In the genomic region with DNA sequence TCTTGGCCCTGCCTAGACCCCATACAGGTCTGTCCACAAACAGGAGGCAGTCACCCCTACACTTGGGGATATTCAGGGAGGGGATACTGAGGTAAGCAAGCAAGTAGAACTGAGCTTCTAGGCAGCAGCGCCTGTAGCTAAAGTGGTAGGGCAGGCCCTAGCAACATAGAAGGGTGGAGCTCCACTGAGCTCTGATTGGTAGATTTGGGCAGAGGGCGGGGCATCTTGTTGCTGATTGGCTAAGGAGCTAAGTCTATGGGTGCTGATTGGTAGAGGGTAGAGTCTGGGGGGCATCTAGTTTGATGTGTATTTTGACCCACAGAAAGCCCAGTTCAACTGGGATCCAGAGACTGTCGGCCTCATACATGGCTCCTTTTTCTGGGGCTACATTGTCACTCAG, we compare ENCODE assay signal across 16 mouse cellular contexts. TPM values are rescaled to one million over a fixed set of nuclear protein-coding genes. Genes with fewer than 3 reads are reported as not detected.
DNase-seq lines count a peak whose midpoint lies in the region; ATAC-seq and TF ChIP-seq lines count a peak whose summit lies in the region.
"Had no signal": no experiment of that assay in that cellular context is flagged by ENCODE, and none has a peak within 500 bp of the region (broad histone marks: within the 10 kb centered on the region; RNA-seq: fewer than 3 reads in every experiment).

No protein-coding gene starts in this region.

- no peak overlapping the region for H3K4me3 ChIP-seq in cortical plate, adult 2 months (ENCODE audit: insufficient read depth, low read length)
- H3K4me3 ChIP-seq: erythroblast, embryonic 14.5 days; lung, embryonic 15.5 days had no signal

- TF ChIP-seq CTCF in cortical plate, adult 2 months (IDR thresholded peaks at IDR 0.05; ENCODE audit: extremely low read depth, insufficient read depth, low read length) = no peak

- 0 out of 2 replicates have a peak, but pooled peaks cover 2% of the 10 kb centered on the region for H3K4me1 ChIP-seq in cortical plate, adult 2 months (ENCODE audit: control insufficient read depth, insufficient read depth, low read length)
- H3K4me1 ChIP-seq: lung, embryonic 15.5 days had no signal

- peak; percentile 48; the same call in 1 of the 2 replicates for TF ChIP-seq POLR2A in cortical plate, adult 2 months (IDR thresholded peaks at IDR 0.05; ENCODE audit: extremely low read depth, insufficient read depth, low read length)

- H3K27ac ChIP-seq in cortical plate, adult 2 months (ENCODE audit: insufficient read depth, low read length) = 0 out of 2 replicates have a peak overlapping the region, but pooled peaks have one; percentile 17
- H3K27ac ChIP-seq: kidney, postnatal 0 days; lung, embryonic 15.5 days had no signal

- 0 out of 2 replicates have a peak, but pooled peaks have one; percentile 18 for ATAC-seq in frontal cortex, adult (ENCODE audit: low TSS enrichment)
- ATAC-seq in activated CD4-positive, CD25-positive, alpha-beta regulatory T cell, adult 4 months = no peak

- no peak for DNase-seq in frontal cortex, postnatal 25 days (ENCODE audit: low spot score in 2 of 2)
- peak; percentile 24 to 32 for DNase-seq in thymus, postnatal 36 days
- DNase-seq in thymus, postnatal 10 days (ENCODE audit: low spot score in 2 of 2) = no peak
- no peak for DNase-seq in yolk sac, embryonic 10.5 days (ENCODE audit: low spot score)
- no peak for DNase-seq in kidney, postnatal 14 days
- DNase-seq: embryo, embryonic 11 days; heart, adult 18-20 months; heart, postnatal 14 days had no signal

RNA-seq across cellular contexts. Expression of a gene that starts 5.7 kb away (rescaled TPM):
- polyA plus RNA-seq in cortical plate, adult 2 months (2012; rRNA removed) = 1,033 and 1,121 TPM in 2 replicates
- not detected for polyA plus RNA-seq in activated CD4-positive, CD25-positive, alpha-beta regulatory T cell, adult 4 months (2017; shearing (Covaris generic))
- polyA plus RNA-seq: liver, adult 2 months had no signal

RNA-seq across cellular contexts. Expression of a gene that starts 9.9 kb away (rescaled TPM):
- 0.38 and 0.62 TPM in 2 replicates for polyA plus RNA-seq in cortical plate, adult 2 months (2012; rRNA removed)
- not detected for polyA plus RNA-seq in activated CD4-positive, CD25-positive, alpha-beta regulatory T cell, adult 4 months (2017; shearing (Covaris generic))
- polyA plus RNA-seq: erythroblast, embryonic 14.5 days; G1E; kidney, postnatal 0 days; liver, adult 2 months; lung, embryonic 15.5 days had no signal

RNA-seq across cellular contexts. Expression of a gene that starts 11.3 kb away (rescaled TPM):
- not detected in 2 replicates for polyA plus RNA-seq in cortical plate, adult 2 months (2012; rRNA removed)
- not detected for polyA plus RNA-seq in activated CD4-positive, CD25-positive, alpha-beta regulatory T cell, adult 4 months (2017; shearing (Covaris generic))
- polyA plus RNA-seq: erythroblast, embryonic 14.5 days; G1E; kidney, postnatal 0 days; liver, adult 2 months; lung, embryonic 15.5 days had no signal

RNA-seq across cellular contexts. Expression of a gene that starts 15.1 kb away (rescaled TPM):
- polyA plus RNA-seq in cortical plate, adult 2 months (2012; rRNA removed) = 8.1 and 10.3 TPM in 2 replicates
- 10 to 100 TPM; 21.4 to 27.4 TPM for polyA plus RNA-seq in activated CD4-positive, CD25-positive, alpha-beta regulatory T cell, adult 4 months (2017; shearing (Covaris generic))

RNA-seq across cellular contexts. Expression of a gene that starts 15.4 kb away (rescaled TPM):
- polyA plus RNA-seq in cortical plate, adult 2 months (2012; rRNA removed) = 59.4 and 60.2 TPM in 2 replicates
- polyA plus RNA-seq in activated CD4-positive, CD25-positive, alpha-beta regulatory T cell, adult 4 months (2017; shearing (Covaris generic)) = 10 to 100 TPM; 44.4 to 53.0 TPM

Comparison
In these comparisons a context has a peak if more than half of its experiments do, and no peak if none do; other contexts are left out.
1. DNase-seq: peak in thymus, postnatal 36 days (2 of 2); none in frontal cortex, postnatal 25 days (0 of 2), thymus, postnatal 10 days (0 of 2), yolk sac, embryonic 10.5 days (single experiment) and kidney, postnatal 14 days (single experiment).
2. RNA of a gene that starts 5.7 kb away (polyA plus RNA-seq): 1,033 to 1,121 TPM in cortical plate, adult 2 months; not detected in activated CD4-positive, CD25-positive, alpha-beta regulatory T cell, adult 4 months; every median in the first group is over 1,000 times any median in the second.